Mouse (Mus musculus) brain, embryonic 14.5 days (tissue): ENCODE results near the gene Mcrip2.

ENCODE experiments used
- CTCF ChIP-seq: fragments of 200-500 bp; IDR thresholded peaks from 2 replicates; pipeline ENCODE4 v1.5.1; 2012; ENCODE audit warnings: inconsistent platforms, mild to moderate bottlenecking, moderate library complexity, borderline replicate concordance; ENCODE audit not compliant: insufficient read depth, insufficient read length; ENCODE audit errors: extremely low read depth
- POLR2A ChIP-seq: fragments of 200-500 bp; IDR thresholded peaks from 2 replicates; pipeline ENCODE4 v1.6.1; 2012; ENCODE audit warnings: mild to moderate bottlenecking, inconsistent platforms, borderline replicate concordance; ENCODE audit not compliant: poor library complexity, insufficient read depth, insufficient read length, severe bottlenecking; ENCODE audit errors: extremely low read depth

GRCm38 (mm10) chr17:25883824-25884223 lies 15.3 kb upstream of the Mcrip2 start:
- TF ChIP-seq CTCF = no peak
- TF ChIP-seq POLR2A = no peak
